8 mouse cellular contexts compared by ENCODE assay signal in genomic region chr11:103262412-103263267, GRCm38 (mm10). TPM values are rescaled to one million over a fixed set of nuclear protein-coding genes. Genes with fewer than 3 reads are reported as not detected.
DNase-seq lines count a peak whose midpoint lies in the region; ATAC-seq and TF ChIP-seq lines count a peak whose summit lies in the region.

No protein-coding gene starts in this region.

- no peaks in the 10 kb centered on the region for H3K9me3 ChIP-seq in liver, embryonic 11.5 days (ENCODE audit: control insufficient read depth, low read length)
- H3K9me3 ChIP-seq in heart, embryonic 11.5 days (replicated peaks; ENCODE audit: control insufficient read depth, low read length), result no peaks in the 10 kb centered on the region
- H3K9me3 ChIP-seq in kidney, postnatal 0 days (replicated peaks; ENCODE audit: low read length), result no peaks in the 10 kb centered on the region
- no peaks in the 10 kb centered on the region for H3K9me3 ChIP-seq in midbrain, embryonic 14.5 days (ENCODE audit: control insufficient read depth, low read length)

- peak overlapping the region; percentile 63 for H3K27ac ChIP-seq in liver, adult 2 months (replicated peaks; ENCODE audit: insufficient read depth, low read depth, low read length)
- H3K27ac ChIP-seq in liver, embryonic 11.5 days (ENCODE audit: low read depth, low read length), result no peak overlapping the region
- no peak overlapping the region for H3K27ac ChIP-seq in heart, embryonic 11.5 days (ENCODE audit: low read depth, low read length)
- H3K27ac ChIP-seq in kidney, postnatal 0 days, result peak overlapping the region; percentile 70
- H3K27ac ChIP-seq in midbrain, embryonic 14.5 days (replicated peaks; ENCODE audit: low read depth, low read length), result peak overlapping the region; percentile 45; the same call in 1 of the 2 replicates

- H3K4me1 ChIP-seq in liver, adult 2 months (ENCODE audit: control insufficient read depth, insufficient read depth, low read length), result peaks cover 12% of the 10 kb centered on the region
- H3K4me1 ChIP-seq in liver, embryonic 11.5 days (replicated peaks; ENCODE audit: control insufficient read depth, insufficient read depth, low read length), result peaks cover 15% of the 10 kb centered on the region
- peaks cover 17% of the 10 kb centered on the region for H3K4me1 ChIP-seq in heart, embryonic 11.5 days (ENCODE audit: control insufficient read depth, insufficient read depth, low read length)
- peaks cover 33% of the 10 kb centered on the region for H3K4me1 ChIP-seq in kidney, postnatal 0 days (replicated peaks; ENCODE audit: insufficient read depth, low read length)
- H3K4me1 ChIP-seq in midbrain, embryonic 14.5 days (ENCODE audit: control insufficient read depth, insufficient read depth, low read length), result peaks cover 33% of the 10 kb centered on the region

- H3K27me3 ChIP-seq in liver, adult 2 months (ENCODE audit: control insufficient read depth, insufficient read depth, low read length), result no peaks in the 10 kb centered on the region
- H3K27me3 ChIP-seq in liver, embryonic 11.5 days (replicated peaks; ENCODE audit: control insufficient read depth, insufficient read depth, low read length), result no peaks in the 10 kb centered on the region
- H3K27me3 ChIP-seq in heart, embryonic 11.5 days (ENCODE audit: control insufficient read depth, insufficient read depth, low read length), result 0 out of 2 replicates have a peak, but pooled peaks cover 3% of the 10 kb centered on the region
- H3K27me3 ChIP-seq in kidney, postnatal 0 days (ENCODE audit: insufficient read depth, low read length), result no peaks in the 10 kb centered on the region
- no peaks in the 10 kb centered on the region for H3K27me3 ChIP-seq in midbrain, embryonic 14.5 days (ENCODE audit: control insufficient read depth, insufficient read depth, low read length)

- H3K4me3 ChIP-seq in liver, adult 2 months (ENCODE audit: insufficient read depth, low read depth, low read length), result no peak overlapping the region; the same call in 1 of the 2 replicates
- H3K4me3 ChIP-seq in liver, embryonic 11.5 days (ENCODE audit: low read depth, low read length), result no peak overlapping the region
- H3K4me3 ChIP-seq in heart, embryonic 11.5 days (ENCODE audit: low read depth, low read length), result no peak overlapping the region
- H3K4me3 ChIP-seq in kidney, postnatal 0 days (replicated peaks; ENCODE audit: low read depth, low read length), result no peak overlapping the region
- H3K4me3 ChIP-seq in midbrain, embryonic 14.5 days (replicated peaks; ENCODE audit: low read depth, low read length), result no peak overlapping the region

- H3K4me2 ChIP-seq in liver, embryonic 11.5 days, result no peak overlapping the region
- H3K4me2 ChIP-seq in heart, embryonic 11.5 days, result peak overlapping the region; percentile 34
- H3K4me2 ChIP-seq in kidney, postnatal 0 days (ENCODE audit: low read length), result peak overlapping the region; percentile 40
- 0 out of 2 replicates have a peak overlapping the region, but pooled peaks have one; percentile 78 for H3K4me2 ChIP-seq in midbrain, embryonic 14.5 days (ENCODE audit: low read length)

- TF ChIP-seq POLR2A in liver, adult 2 months (IDR thresholded peaks at IDR 0.05; ENCODE audit: extremely low read depth, insufficient read depth, low read length), result no peak

- no peak for TF ChIP-seq CTCF in liver, adult 2 months (IDR thresholded peaks at IDR 0.05; ENCODE audit: low read depth, low read length)
- no peak for TF ChIP-seq CTCF in kidney, postnatal 0 days (IDR thresholded peaks at IDR 0.05; ENCODE audit: low read depth)

- no peak for DNase-seq in liver, adult 2 months (ENCODE audit: extremely low read depth, low read depth, low spot score)
- no peak for DNase-seq in liver, embryonic 11.5 days (ENCODE audit: low spot score)
- DNase-seq in kidney, postnatal 0 days (ENCODE audit: low spot score), result no peak
- no peak for DNase-seq in midbrain, embryonic 14.5 days
- DNase-seq in thymus, postnatal 36 days, result peak; percentile 70 to 72
- DNase-seq in layer of hippocampus, postnatal 25 days (ENCODE audit: extremely low spot score in 1 of 2, low spot score in 1 of 2), result no peak
- DNase-seq in layer of hippocampus, adult 9-10 months (ENCODE audit: low spot score), result no peak

- ATAC-seq in liver, embryonic 11.5 days (replicated peaks; ENCODE audit: low FRiP score), result no peak
- ATAC-seq in heart, embryonic 11.5 days (replicated peaks; ENCODE audit: insufficient number of reproducible peaks, low FRiP score, low TSS enrichment), result no peak
- no peak for ATAC-seq in kidney, postnatal 0 days (replicated peaks; ENCODE audit: low FRiP score, low read depth)
- no peak for ATAC-seq in midbrain, embryonic 14.5 days (ENCODE audit: low FRiP score, low TSS enrichment)

- WGBS in liver, adult 2 months, result 73% methylated on average over 20 of the region's 20 CpGs
- 60% methylated on average over 20 of the region's 20 CpGs for WGBS in liver, embryonic 11.5 days
- WGBS in heart, embryonic 11.5 days (ENCODE audit: insufficient replicate concordance), result 63% methylated on average over 20 of the region's 20 CpGs
- WGBS in kidney, postnatal 0 days, result 52% methylated on average over 20 of the region's 20 CpGs
- 71% methylated on average over 20 of the region's 20 CpGs for WGBS in midbrain, embryonic 14.5 days

- H3K36me3 ChIP-seq in liver, adult 2 months (ENCODE audit: control insufficient read depth, insufficient read depth, low read length), result no peaks in the 10 kb centered on the region
- H3K36me3 ChIP-seq in liver, embryonic 11.5 days (ENCODE audit: control insufficient read depth, insufficient read depth, low read length), result no peaks in the 10 kb centered on the region
- no peaks in the 10 kb centered on the region for H3K36me3 ChIP-seq in heart, embryonic 11.5 days (ENCODE audit: control insufficient read depth, insufficient read depth, low read length)
- no peaks in the 10 kb centered on the region for H3K36me3 ChIP-seq in kidney, postnatal 0 days (ENCODE audit: insufficient read depth, low read length)
- H3K36me3 ChIP-seq in midbrain, embryonic 14.5 days (ENCODE audit: control insufficient read depth, insufficient read depth, low read length), result no peaks in the 10 kb centered on the region

- H3K9ac ChIP-seq in liver, adult 2 months (ENCODE audit: low read depth, low read length), result peak overlapping the region; percentile 35
- no peak overlapping the region for H3K9ac ChIP-seq in liver, embryonic 11.5 days (ENCODE audit: low read depth, low read length)
- peak overlapping the region; percentile 46; the same call in 1 of the 2 replicates for H3K9ac ChIP-seq in heart, embryonic 11.5 days (ENCODE audit: low read depth, low read length)
- H3K9ac ChIP-seq in kidney, postnatal 0 days (ENCODE audit: low read depth, low read length), result peak overlapping the region; percentile 35; the same call in 1 of the 2 replicates
- peak overlapping the region; percentile 23; the same call in 1 of the 2 replicates for H3K9ac ChIP-seq in midbrain, embryonic 14.5 days (replicated peaks; ENCODE audit: low read length)

- H3K79me2 ChIP-seq in liver, adult 2 months (ENCODE audit: control insufficient read depth, insufficient read depth, low read length), result peaks cover 14% of the 10 kb centered on the region; the same call in 1 of the 2 replicates

RNA-seq across cellular contexts. Expression of gene Map3k14, which starts 4.6 kb away (rescaled TPM):
- total RNA-seq in liver, adult 2 months (2014; rRNA removed), result 1.4 and 2.2 TPM in 2 replicates
- polyA plus RNA-seq in liver, adult 2 months (2012; rRNA removed), result 2.0 and 2.1 TPM in 2 replicates
- 1.1 and 1.6 TPM in 2 replicates for polyA plus RNA-seq in liver, embryonic 11.5 days (2014; fragmentation: Nextera tagmentation; extraction: Ambion mirVana)
- polyA plus RNA-seq in heart, embryonic 11.5 days (2014; fragmentation: Nextera tagmentation; extraction: Ambion mirVana), result 1.4 and 1.7 TPM in 2 replicates
- 3.2 and 3.8 TPM in 2 replicates for polyA plus RNA-seq in kidney, postnatal 0 days (2015; fragmentation: Nextera tagmentation; extraction: Ambion mirVana)
- polyA plus RNA-seq in midbrain, embryonic 14.5 days (2014; fragmentation: Nextera tagmentation; extraction: Ambion mirVana), result 3.0 and 3.4 TPM in 2 replicates
- 1 to 10 TPM; 3.0 to 3.7 TPM for total RNA-seq in layer of hippocampus, postnatal 25 days (2021)

RNA-seq across cellular contexts. Expression of gene Spata32, which starts 44.4 kb away (rescaled TPM):
- not detected in 2 replicates for total RNA-seq in liver, adult 2 months (2014; rRNA removed)
- polyA plus RNA-seq in liver, adult 2 months (2012; rRNA removed), result not detected in 2 replicates
- polyA plus RNA-seq in liver, embryonic 11.5 days (2014; fragmentation: Nextera tagmentation; extraction: Ambion mirVana), result not detected in 2 replicates
- polyA plus RNA-seq in heart, embryonic 11.5 days (2014; fragmentation: Nextera tagmentation; extraction: Ambion mirVana), result not detected in 2 replicates
- not detected in 2 replicates for polyA plus RNA-seq in kidney, postnatal 0 days (2015; fragmentation: Nextera tagmentation; extraction: Ambion mirVana)
- 0.25 and 0.27 TPM in 2 replicates for polyA plus RNA-seq in midbrain, embryonic 14.5 days (2014; fragmentation: Nextera tagmentation; extraction: Ambion mirVana)
- 1 to 10 TPM in 1 of 2 experiments, under 1 TPM in 1; 0.81 to 1.7 TPM for total RNA-seq in layer of hippocampus, postnatal 25 days (2021)

RNA-seq across cellular contexts. Expression of gene 1700023F06Rik, which starts 54.3 kb away (rescaled TPM):
- not detected in 2 replicates for total RNA-seq in liver, adult 2 months (2014; rRNA removed)
- not detected in 2 replicates for polyA plus RNA-seq in liver, adult 2 months (2012; rRNA removed)
- 0.15 TPM in 1 of 2 replicates, not detected in the other for polyA plus RNA-seq in liver, embryonic 11.5 days (2014; fragmentation: Nextera tagmentation; extraction: Ambion mirVana)
- polyA plus RNA-seq in heart, embryonic 11.5 days (2014; fragmentation: Nextera tagmentation; extraction: Ambion mirVana), result not detected in 2 replicates
- 0.37 and 0.47 TPM in 2 replicates for polyA plus RNA-seq in kidney, postnatal 0 days (2015; fragmentation: Nextera tagmentation; extraction: Ambion mirVana)
- 0.88 and 2.1 TPM in 2 replicates for polyA plus RNA-seq in midbrain, embryonic 14.5 days (2014; fragmentation: Nextera tagmentation; extraction: Ambion mirVana)
- 1 to 10 TPM; 1.1 to 1.5 TPM for total RNA-seq in layer of hippocampus, postnatal 25 days (2021)

Comparison
In these comparisons a context has a peak if more than half of its experiments do, and no peak if none do; other contexts are left out.
1. H3K27ac ChIP-seq: peak in liver, adult 2 months (single experiment), kidney, postnatal 0 days (single experiment) and midbrain, embryonic 14.5 days (single experiment); none in liver, embryonic 11.5 days (single experiment) and heart, embryonic 11.5 days (single experiment).
2. DNase-seq: peak in thymus, postnatal 36 days (2 of 2); none in liver, adult 2 months (single experiment), liver, embryonic 11.5 days (single experiment), kidney, postnatal 0 days (single experiment), midbrain, embryonic 14.5 days (single experiment), layer of hippocampus, postnatal 25 days (0 of 2) and layer of hippocampus, adult 9-10 months (single experiment).